Mouse (Mus musculus): ENCODE measurements at regions not wholly inside any gene's neighbourhood (a gene's known extent, or its start where the extent isn't known, plus 50 kb on each side); places are given as distances from the start of the nearest gene placed in this dataset.

DNA sequence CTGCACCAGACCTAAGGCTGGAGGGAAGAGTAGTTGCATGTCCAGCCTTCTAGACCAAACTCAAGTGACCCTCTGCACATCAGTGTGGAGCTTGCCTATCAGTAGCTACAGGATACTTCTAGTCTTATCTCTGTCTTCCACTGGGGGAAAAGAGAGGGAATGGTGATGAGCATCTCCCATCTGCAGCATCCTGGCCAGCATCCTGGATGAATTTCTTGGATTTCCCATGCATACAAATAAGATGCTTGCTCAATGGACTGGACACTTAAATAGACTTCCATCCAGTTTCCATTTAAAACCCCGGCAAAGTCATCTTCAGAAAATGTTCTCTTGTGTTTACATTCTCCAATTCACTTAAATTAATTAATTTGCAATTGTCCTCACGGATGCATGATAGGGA is 50.5 kb upstream of the Npas2 start:
- H3K9me3 ChIP-seq (replicated peaks; ENCODE audit: insufficient read depth, low read length), result no peaks in the 10 kb centered on the region
- H3K27ac ChIP-seq (ENCODE audit: control insufficient read depth, low read depth, low read length), result no peak overlapping the region
- no peak for DNase-seq (ENCODE audit: low read depth, low spot score)
- H3K79me2 ChIP-seq (ENCODE audit: control insufficient read depth, insufficient read depth, low read length, poor library complexity), result no peaks in the 10 kb centered on the region
- peaks cover 0 to 1% of the 10 kb centered on the region in 2 experiments; a peak in 2 of 4 replicates for H3K27me3 ChIP-seq (ENCODE audit: control insufficient read depth in 1 of 2, insufficient read depth in 2 of 2, low read length in 2 of 2)
- no peaks in the 10 kb centered on the region for H3K36me3 ChIP-seq (ENCODE audit: control insufficient read depth in 1 of 2, insufficient read depth in 2 of 2, low read length in 2 of 2)
- H3K9ac ChIP-seq (ENCODE audit: control insufficient read depth, low read depth, low read length, poor library complexity, severe bottlenecking), result no peak overlapping the region
- TF ChIP-seq ZC3H11A (IDR thresholded peaks at IDR 0.05; ENCODE audit: low read depth, low read length) (no peak), TBP (IDR thresholded peaks at IDR 0.05; ENCODE audit: low read depth, low read length) (no peak), NRF1 (IDR thresholded peaks at IDR 0.05; ENCODE audit: insufficient read depth, low read depth, low read length, poor library complexity, severe bottlenecking) (no peak), POLR2A (IDR thresholded peaks at IDR 0.05; ENCODE audit: control insufficient read depth in 1 of 2, insufficient read depth in 1 of 2, low read depth in 1 of 2, low read length in 2 of 2, poor library complexity in 1 of 2) (no peak), POLR2AphosphoS2 (IDR thresholded peaks at IDR 0.05; ENCODE audit: low read length) (no peak), TCF12 (IDR thresholded peaks at IDR 0.05; ENCODE audit: low read depth, low read length) (no peak), MAFK (IDR thresholded peaks at IDR 0.05; ENCODE audit: borderline replicate concordance, low read depth, low read length) (no peak), SMC3 (IDR thresholded peaks at IDR 0.05; ENCODE audit: low read depth, low read length) (no peak), CHD2 (IDR thresholded peaks at IDR 0.05; ENCODE audit: low read length) (no peak), EP300 (IDR thresholded peaks at IDR 0.05; ENCODE audit: low read depth in 1 of 2, low read length in 2 of 2) (no peak), JUND (IDR thresholded peaks at IDR 0.05; ENCODE audit: low read depth, low read length) (no peak), MAZ (IDR thresholded peaks at IDR 0.05; ENCODE audit: low read depth, low read length) (no peak), SIN3A (IDR thresholded peaks at IDR 0.05; ENCODE audit: low read length) (no peak), ZKSCAN1 (IDR thresholded peaks at IDR 0.05; ENCODE audit: low read depth, low read length) (no peak), MYC (IDR thresholded peaks at IDR 0.05; ENCODE audit: low read depth, low read length) (no peak), CHD1 (IDR thresholded peaks at IDR 0.05; ENCODE audit: low read depth, low read length) (no peak), GABPA (IDR thresholded peaks at IDR 0.05; ENCODE audit: low read depth, low read length) (no peak), MAX (IDR thresholded peaks at IDR 0.05; ENCODE audit: low read length) (no peak), CTCF (IDR thresholded peaks at IDR 0.05 in 2 of 3, conservative IDR thresholded peaks at IDR 0.05 in 1 of 3; ENCODE audit: control insufficient read depth in 1 of 3, insufficient read depth in 1 of 3, low read depth in 2 of 3, low read length in 3 of 3, poor library complexity in 1 of 3, severe bottlenecking in 1 of 3) (no peak), E2F4 (IDR thresholded peaks at IDR 0.05; ENCODE audit: borderline replicate concordance, low read depth, low read length) (no peak)
- no peak overlapping the region for H3K4me3 ChIP-seq (ENCODE audit: control insufficient read depth in 1 of 2, insufficient read depth in 1 of 2, low read depth in 2 of 2, low read length in 2 of 2)
- H3K4me1 ChIP-seq (ENCODE audit: control insufficient read depth in 1 of 2, insufficient read depth in 2 of 2, low read length in 2 of 2), result no peaks in the 10 kb centered on the region

DNA sequence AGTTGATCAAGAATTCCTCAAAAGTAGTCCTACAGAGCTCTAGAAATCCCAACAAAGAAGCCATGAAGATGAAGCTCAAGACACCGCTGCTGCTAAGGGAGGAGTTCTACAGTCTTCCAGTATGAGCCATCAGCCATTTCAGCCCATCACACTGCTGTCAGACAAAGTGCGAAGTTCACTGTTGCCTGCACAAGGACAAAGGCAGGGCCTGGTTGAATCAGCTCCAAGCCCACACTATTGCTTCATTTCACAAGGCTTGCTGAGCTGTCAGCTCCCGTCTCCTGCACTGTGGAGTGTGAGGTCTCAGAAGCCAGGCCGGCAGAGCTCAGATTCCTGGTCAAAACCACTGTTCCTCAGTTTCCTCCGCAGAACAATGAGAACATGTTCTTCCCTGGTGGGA is 49.9 kb upstream of the Npas2 start:
- peaks cover 0 to 1% of the 10 kb centered on the region in 2 experiments; a peak in 2 of 4 replicates for H3K27me3 ChIP-seq (ENCODE audit: control insufficient read depth in 1 of 2, insufficient read depth in 2 of 2, low read length in 2 of 2)
- no peak overlapping the region for H3K9ac ChIP-seq (ENCODE audit: control insufficient read depth, low read depth, low read length, poor library complexity, severe bottlenecking)
- H3K9me3 ChIP-seq (replicated peaks; ENCODE audit: insufficient read depth, low read length), result no peaks in the 10 kb centered on the region
- TF ChIP-seq POLR2AphosphoS2 (IDR thresholded peaks at IDR 0.05; ENCODE audit: low read length) (no peak), GATA1 (IDR thresholded peaks at IDR 0.05; ENCODE audit: low read depth, low read length) (no peak), ZNF384 (IDR thresholded peaks at IDR 0.05; ENCODE audit: low read depth, low read length) (no peak), CHD2 (IDR thresholded peaks at IDR 0.05; ENCODE audit: low read length) (no peak), CHD1 (IDR thresholded peaks at IDR 0.05; ENCODE audit: low read depth, low read length) (no peak), MYB (IDR thresholded peaks at IDR 0.05; ENCODE audit: low read depth, low read length) (no peak), SIN3A (IDR thresholded peaks at IDR 0.05; ENCODE audit: low read length) (no peak), POLR2AphosphoS5 (IDR thresholded peaks at IDR 0.05; ENCODE audit: borderline replicate concordance, low read depth, low read length) (no peak), E2F4 (IDR thresholded peaks at IDR 0.05; ENCODE audit: borderline replicate concordance, low read depth, low read length) (no peak), TAL1 (IDR thresholded peaks at IDR 0.05; ENCODE audit: low read length) (no peak), BHLHE40 (IDR thresholded peaks at IDR 0.05; ENCODE audit: borderline replicate concordance, low read depth, low read length) (no peak), ZC3H11A (IDR thresholded peaks at IDR 0.05; ENCODE audit: low read depth, low read length) (no peak), ETS1 (IDR thresholded peaks at IDR 0.05; ENCODE audit: low read depth, low read length) (no peak), MAZ (IDR thresholded peaks at IDR 0.05; ENCODE audit: low read depth, low read length) (no peak), SMC3 (IDR thresholded peaks at IDR 0.05; ENCODE audit: low read depth, low read length) (no peak), RCOR1 (IDR thresholded peaks at IDR 0.05; ENCODE audit: low read depth, low read length) (no peak), MEF2A (IDR thresholded peaks at IDR 0.05; ENCODE audit: extremely low read depth, insufficient replicate concordance, low read depth, low read length, poor library complexity, severe bottlenecking) (no peak)
- no peak overlapping the region for H3K27ac ChIP-seq (ENCODE audit: control insufficient read depth, low read depth, low read length)
- no peaks in the 10 kb centered on the region for H3K79me2 ChIP-seq (ENCODE audit: control insufficient read depth, insufficient read depth, low read length, poor library complexity)
- H3K4me1 ChIP-seq (ENCODE audit: control insufficient read depth in 1 of 2, insufficient read depth in 2 of 2, low read length in 2 of 2), result no peaks in the 10 kb centered on the region
- no peaks in the 10 kb centered on the region for H3K36me3 ChIP-seq (ENCODE audit: control insufficient read depth in 1 of 2, insufficient read depth in 2 of 2, low read length in 2 of 2)
- no peak for DNase-seq (ENCODE audit: low read depth, low spot score)
- H3K4me3 ChIP-seq (ENCODE audit: control insufficient read depth in 1 of 2, insufficient read depth in 1 of 2, low read depth in 2 of 2, low read length in 2 of 2), result no peak overlapping the region
